Mouse (Mus musculus) heart, adult 9 months (tissue): ENCODE results near the gene Fat2.

ENCODE experiments used
- DNase-seq, 2 experiments: peaks; one replicate each; pipeline ENCODE4 v3.0.0; 2022; ENCODE audit warnings: low spot score in 2 of 2

Gene Fat2

DNA sequence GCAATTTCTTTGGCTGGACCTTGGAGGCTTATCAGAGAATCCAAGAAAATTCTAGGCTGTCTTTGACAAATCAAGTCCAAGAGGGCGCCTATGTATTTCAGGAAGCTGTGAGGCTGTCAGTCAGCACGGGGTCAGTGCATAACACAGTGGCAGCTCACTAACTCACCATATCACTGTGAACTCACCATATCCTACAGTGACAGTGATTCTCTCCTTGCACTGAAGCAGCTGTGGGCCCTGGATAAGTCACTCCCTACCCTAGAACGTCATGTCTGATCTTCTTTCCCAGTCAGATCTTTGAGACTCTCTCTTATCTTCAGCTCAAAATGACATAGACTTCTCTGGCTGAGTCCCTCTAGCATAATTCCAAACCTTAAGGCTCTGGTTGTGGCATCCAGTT lies 96.9 kb downstream of the Fat2 start:
- DNase-seq = no peak

DNA sequence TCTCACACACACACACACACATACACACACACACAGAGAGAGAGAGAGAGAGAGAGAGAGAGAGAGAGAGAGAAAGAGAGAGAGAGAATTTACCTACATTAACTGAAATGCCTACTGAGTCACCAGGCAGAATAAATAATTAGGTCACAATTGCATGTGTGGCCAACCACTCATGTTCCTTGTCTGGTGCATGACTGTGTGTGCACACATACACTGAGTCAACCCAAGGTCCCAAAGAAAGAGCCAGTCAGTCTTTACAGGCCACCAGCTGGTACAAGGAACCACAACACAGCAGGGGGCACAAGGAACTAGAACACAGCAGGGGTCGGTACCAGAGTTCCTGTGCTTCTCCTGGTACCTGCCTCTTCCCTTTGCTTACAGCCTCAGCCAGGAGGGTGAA lies 99.5 kb downstream of the Fat2 start:
- no peak for DNase-seq

DNA sequence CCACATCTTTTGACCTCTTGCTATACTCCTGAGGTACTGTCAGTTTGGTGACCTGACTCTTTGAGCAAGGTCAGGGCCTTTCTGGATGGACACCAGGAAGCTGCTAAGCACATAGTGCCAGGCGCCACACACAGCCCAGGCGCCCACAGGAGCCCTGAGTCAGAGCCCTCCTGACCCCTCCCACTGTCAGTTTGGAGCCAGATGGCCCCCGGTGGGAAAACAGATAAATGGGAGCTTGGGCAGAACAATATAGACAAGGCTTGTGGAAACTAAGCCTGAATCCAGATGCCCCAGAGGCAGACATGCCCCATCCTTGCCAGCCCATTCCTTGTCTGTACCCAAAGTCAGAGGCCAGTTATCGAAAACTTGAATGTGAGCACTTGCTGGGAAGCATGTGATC lies 101.6 kb downstream of the Fat2 start:
- DNase-seq = no peak

DNA sequence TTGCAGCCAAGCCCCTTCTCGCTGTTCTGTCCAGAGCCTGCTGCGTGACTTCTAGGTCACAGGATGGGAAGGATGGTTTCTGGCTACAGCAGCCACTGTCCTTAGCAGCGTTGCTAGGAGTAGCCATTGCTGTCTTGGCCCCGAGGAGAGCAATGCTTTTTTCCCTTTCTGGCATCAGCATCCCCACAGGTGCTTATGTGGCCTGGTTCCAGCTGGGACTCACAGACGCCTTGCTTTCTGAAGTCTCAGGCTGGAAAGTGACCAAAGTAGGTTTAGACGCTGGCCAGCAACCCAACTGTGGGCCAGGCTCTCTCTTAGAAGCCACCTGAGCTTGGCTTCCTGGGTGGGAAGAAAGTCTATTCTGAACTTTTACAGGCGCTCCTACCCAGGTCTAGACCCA lies 102.1 kb downstream of the Fat2 start:
- no peak for DNase-seq

DNA sequence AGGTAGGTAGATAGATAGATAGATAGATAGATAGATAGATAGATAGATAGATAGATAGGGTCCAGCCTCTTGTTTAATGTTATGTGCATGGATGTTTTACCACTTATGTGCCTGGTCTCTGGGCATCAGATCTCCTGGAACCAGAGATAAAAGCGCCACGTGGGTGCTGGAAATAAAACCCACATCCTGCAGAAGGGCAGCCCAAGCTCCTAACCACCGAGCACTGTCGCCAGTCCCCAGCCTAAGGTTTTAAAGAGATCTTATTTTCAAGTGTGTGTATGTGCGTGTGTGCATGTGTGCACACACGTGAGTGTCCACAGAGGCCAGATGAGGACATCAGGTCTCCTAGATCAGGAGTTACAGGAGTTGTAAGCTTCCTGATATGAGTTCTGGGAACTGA lies 105.3 kb downstream of the Fat2 start:
- no peak for DNase-seq

DNA sequence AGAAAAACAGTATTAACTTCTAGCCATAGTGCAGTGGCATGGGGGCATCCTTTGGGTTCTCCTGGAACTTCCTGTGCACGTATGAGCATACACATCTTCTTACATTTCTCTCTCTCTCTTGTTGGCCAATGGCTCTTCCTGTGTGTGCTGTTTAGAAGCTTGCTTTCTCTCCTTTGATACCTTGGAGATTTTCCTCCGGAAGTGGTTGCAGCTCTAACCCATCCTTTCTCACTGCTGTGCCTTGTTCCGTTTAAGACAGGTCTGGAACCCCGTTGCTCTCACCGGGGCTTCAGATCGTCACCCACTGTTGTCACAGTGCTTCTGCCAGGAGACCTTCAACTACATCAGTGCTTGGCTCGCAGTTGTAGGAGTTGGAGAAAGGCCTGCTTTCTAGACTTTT lies 115.1 kb downstream of the Fat2 start:
- DNase-seq = no peak

DNA sequence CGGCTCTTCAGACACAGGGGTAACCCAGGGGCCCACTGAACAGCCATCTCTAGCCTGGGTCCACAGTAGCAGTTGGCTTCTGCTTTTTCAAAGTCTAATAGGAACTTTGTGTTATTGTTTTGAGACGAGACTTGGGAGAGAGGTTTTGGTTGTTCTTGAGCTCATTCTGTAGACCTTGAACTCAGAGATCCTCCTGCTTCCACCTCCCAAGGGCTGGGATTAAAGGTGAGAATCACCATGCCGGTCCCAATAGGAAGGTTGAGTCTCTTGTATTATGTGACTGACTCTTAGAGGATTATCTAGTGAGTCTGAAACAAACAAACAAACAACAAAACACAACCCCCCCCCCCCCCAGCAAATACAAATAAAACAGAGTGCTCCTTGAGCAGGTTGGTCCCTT lies 117.9 kb downstream of the Fat2 start:
- no peak for DNase-seq

DNA sequence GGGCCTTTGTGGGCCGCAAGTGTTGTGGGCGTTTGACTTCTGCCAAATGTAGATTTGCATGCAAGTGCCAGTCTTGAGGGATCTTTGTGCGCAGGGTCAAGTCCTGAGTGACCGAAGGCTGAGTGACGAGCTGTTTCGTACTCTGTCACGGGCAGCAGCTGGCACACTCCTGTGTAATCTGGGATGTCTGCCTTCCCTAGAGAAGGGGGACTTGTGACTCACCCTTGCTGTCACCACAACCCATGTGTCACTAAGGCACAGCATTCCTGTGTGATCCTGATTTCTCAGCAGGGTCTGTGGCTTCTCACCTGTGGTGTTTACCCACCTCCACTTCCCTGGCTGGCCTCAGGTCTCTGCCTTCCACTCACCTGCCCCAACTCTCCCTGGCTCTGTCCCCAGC lies 118.5 kb downstream of the Fat2 start:
- no peak for DNase-seq

DNA sequence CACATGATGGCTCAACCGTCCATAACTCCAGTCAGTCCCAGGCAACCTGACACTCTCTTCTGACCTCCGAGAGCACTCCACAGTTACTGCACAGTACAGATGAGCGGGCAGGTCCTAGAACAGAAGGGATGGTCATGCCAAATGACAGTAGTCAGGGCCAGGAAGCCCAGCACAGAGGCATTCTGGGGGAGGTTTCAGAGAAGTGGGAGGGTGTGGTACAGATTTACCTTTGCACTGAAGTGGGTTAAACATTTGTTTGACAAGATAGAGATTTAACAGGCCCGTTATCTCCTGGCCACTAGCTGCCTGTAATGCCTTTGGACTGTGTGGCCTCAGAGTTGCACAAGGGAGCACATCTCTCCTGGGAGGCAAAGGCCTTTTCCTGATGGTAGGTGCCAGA lies 118.9 kb downstream of the Fat2 start:
- no peak for DNase-seq

DNA sequence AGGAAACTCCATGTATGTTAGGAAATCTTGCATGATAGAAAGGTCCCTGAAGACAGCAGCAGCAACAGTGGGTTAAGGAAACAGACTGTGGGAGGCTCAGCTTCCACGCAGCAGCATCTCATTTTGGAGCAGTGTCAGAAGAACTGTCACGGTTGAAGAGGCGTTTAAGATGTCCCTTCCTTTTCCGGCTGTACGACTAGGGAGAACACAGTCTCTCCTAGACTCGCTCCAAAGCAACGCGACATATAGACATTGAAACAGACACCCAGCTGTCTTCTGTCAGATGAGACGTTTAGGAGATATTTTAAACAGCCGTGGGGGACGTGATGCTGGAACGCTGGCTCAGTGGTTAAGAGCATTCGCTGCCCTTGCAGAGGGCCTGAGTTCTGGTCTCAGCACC lies 119.5 kb downstream of the Fat2 start:
- DNase-seq = no peak

DNA sequence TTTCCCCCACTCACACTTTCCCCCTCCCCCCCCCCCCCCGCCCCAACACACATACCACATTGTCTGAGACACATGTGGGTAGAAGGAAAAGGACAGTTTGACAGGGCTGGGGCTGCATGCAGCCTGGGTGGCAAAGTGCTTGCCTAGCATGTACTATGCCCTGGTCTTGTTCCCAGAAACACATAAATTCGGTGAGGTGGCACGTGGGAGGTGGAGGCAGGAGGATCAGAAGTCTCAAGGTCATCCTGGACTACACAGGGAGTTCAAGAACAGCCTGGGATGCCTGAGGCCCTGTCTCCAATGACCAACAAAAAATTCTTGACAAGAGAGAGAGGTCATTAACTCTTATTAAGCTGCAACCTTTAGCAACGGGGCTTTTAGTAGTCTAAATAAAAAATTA lies 120.3 kb downstream of the Fat2 start:
- DNase-seq = no peak

DNA sequence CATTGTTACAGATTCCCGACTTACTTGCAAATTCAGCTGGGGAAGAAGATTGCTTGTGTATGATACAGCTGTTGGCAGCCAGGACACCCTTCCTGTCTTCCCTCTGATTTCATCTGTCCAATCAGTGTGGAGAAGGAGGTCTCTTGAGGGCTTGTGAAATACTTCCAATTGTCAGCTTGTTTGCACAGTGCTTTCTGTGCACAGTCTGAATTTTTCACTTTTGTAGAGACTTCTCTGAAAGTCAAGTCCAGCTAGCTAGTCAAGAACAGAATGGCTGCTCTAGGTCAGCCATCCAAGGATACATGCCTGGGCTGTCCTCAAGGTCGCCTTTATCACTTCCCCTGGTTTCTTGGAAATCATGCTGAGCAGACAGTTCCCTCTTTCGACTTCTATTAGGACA lies 121.4 kb downstream of the Fat2 start:
- DNase-seq = peak; percentile 39 to 48

DNA sequence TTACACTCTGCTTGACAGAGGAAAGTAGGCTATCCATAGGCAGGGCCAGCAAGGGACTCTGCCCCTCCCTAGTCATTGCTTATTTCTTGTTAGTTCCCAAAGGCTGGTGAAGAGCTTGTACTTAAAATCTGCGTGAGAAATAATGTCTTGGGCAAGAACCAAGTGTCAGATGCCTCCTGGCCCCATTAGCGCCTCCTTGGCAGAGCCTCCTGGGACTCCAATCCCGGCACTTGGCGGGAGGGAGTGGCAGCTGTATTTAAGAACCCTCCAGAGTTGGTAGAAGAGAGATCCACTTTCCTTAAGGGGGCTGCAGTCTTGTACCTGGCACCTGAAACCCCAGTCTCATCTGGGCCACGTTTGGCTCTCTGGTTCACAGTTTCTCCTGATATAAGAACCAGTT lies 122.2 kb downstream of the Fat2 start:
- no peak for DNase-seq

DNA sequence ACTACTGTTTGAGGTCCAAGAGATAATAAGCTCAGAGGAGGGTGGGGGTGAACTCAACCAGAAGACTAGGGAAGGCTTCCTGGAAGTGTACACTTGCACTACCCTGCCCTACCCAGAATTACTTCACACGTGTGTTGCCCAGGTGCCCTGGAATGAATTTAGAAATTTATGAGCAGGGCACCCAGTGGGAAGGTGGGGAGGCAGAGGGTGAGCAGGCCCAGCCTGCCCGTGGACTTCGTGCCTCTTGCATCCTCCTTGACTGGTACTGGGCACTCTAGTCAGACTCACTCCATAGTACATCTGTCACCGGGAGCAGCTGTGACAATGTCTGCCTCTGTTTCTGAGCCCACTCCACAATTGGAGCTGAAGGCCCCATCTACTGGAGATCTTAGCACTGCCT lies 122.8 kb downstream of the Fat2 start:
- DNase-seq = no peak

DNA sequence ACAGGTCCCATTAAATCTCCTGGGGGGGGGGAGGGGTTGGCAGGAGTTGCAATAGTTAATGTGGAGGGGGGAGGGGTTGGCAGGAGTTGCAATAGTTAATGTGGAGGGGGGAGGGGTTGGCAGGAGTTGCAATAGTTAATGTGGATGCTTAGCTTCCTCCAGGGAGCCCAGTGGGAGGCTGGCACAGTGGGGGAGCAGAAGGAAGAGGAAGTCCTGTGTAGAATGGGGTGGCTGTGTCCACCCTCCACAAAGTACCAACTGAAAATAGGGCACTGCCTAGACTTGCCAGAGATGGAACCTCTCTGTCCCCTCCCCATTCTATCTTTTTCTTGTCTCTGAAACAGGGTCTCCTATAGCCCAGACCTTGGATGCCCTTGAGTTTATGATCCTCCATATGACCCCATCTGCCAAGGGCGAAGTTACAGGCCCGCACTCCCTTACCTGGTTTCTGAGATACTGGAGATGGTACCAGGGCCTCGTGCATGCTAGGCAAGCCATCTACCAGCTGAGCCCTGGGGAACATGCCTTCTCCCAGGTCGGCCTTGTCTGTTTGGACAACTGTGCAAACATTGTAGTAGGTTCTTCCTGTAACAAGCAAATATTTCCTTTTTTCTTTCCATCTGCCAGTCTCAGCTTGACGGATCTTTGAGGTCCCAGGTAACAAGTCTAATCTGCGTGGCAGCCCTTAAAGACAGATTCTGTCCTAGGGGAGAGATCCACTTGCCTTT lies 126.6 kb downstream of the Fat2 start:
- no peak for DNase-seq

DNA sequence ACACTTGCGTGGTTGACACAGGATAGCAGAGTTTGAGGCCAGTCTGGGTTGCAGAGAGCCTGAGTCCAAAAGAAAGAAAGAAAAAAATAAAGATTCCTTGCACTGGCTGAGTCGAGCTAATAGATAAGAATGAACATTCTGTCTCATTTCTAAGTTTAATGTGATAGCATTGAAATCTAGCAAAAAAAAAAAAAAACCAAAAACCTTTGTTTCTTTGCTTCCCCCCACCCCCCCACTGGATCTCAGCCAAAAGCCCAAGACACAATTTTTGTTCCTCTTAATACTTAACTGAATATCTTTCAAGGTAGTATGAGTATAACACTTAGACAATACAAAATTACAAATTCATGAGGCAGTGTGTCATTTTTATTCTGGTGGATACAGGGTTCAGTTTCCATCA lies 127.3 kb downstream of the Fat2 start:
- no peak for DNase-seq

DNA sequence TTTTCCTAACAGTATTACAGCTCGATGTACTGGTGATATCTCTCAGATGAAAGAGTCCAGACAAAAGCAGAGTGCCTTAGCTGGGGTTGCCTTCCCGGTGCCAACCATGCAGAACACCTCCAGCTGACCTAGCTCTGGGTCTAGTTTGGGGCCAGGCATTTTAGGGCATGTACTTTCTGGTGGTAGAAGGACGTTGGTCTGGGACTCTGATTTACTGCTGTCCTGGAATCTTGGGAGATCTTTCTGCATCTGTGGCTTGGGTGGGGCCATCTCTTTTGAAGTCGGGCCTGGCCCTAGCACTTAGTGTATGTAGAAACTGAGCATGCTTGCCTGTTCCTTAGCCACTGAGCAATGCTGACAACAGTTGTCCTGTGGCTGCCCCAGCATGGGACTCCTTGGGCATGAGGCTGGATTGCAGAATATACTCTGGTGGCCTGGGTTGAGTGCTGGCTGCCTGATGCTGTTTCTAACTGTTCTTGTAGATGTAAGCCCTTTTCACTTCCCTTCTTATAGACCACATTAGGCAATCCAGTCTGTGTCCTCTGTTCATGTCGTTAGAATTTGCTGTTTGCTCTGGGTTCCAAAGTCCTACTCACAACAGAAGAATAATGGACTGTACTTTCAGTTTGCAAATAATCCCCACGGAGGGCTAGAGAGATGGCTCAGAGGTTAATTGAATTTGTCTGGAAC lies 128.2 kb downstream of the Fat2 start:
- DNase-seq = peak; percentile 15 to 56

DNA sequence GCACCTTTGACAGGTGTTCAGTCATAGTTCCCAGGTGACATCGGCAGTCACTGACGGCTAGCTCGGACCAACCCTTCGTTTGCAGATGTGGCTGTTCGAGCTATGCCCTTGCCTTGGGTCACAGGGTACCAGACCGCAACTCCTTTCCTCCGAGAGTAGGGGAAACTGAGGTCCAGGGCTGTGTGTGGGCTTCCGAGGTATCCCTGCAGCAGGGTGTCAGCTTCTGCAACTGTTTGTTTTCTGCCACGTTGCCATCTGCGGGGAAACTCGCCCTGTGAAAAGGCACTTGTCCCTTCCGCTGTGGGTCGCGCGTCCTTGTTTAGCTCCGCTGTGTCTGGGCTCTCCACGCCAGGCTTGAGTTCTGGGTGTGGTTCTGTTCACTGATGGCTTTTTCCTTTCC lies 131.8 kb downstream of the Fat2 start:
- DNase-seq = peak in 1 of 2 experiments; percentile 21

DNA sequence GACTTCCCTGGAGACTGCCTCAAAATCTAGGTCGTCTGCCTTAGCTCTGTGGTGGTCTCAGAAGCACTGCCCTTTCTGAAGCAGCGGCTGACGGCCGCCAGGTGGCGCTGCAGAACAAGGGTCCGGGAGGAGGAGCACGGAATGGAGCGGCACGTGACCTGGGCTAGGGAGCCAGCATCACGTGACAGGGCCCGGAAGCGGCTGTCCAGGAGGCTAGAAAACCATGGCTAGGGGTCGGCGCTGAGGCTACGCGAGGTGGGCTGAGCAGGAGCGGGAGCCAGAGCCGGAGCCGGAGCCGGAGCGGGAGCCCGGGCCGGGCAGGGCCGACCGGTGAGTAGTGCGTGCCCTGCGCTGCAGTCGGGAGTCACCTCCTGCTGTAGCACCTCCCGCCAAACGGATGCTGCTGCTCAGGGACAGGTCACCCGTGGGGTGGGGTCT lies 132.2 kb downstream of the Fat2 start, which contains the start of gene Slc36a1:
Slc36a1 (plus strand) TSS at position 192 of the 438 bp plus-strand sequence.
- peak; percentile 89 to 92 for DNase-seq
